Mouse (Mus musculus): ENCODE measurements at regions not wholly inside any gene's neighbourhood (a gene's known extent, or its start where the extent isn't known, plus 50 kb on each side); places are given as distances from the start of the nearest gene placed in this dataset.

GRCm38 (mm10) chr14:29841361-29842117 is 119.9 kb upstream of the Cacna2d3 start:
- TF ChIP-seq ZKSCAN1 (IDR thresholded peaks at IDR 0.05; ENCODE audit: borderline replicate concordance, low read depth, low read length) (no peak), ETS1 (conservative IDR thresholded peaks at IDR 0.05; ENCODE audit: low read depth, low read length) (no peak), MXI1 (IDR thresholded peaks at IDR 0.05; ENCODE audit: low read depth, low read length) (no peak), TBP (conservative IDR thresholded peaks at IDR 0.05; ENCODE audit: low read depth, low read length) (no peak), RCOR1 (conservative IDR thresholded peaks at IDR 0.05; ENCODE audit: low read depth, low read length) (no peak), ZMIZ1 (IDR thresholded peaks at IDR 0.05; ENCODE audit: low read depth, low read length) (no peak), USF2 (conservative IDR thresholded peaks at IDR 0.05; ENCODE audit: low read depth, low read length) (no peak), JUND (conservative IDR thresholded peaks at IDR 0.05; ENCODE audit: low read depth, low read length) (no peak), IRF4 (IDR thresholded peaks at IDR 0.05; ENCODE audit: low read depth, low read length) (no peak), JUN (IDR thresholded peaks at IDR 0.05; ENCODE audit: insufficient read depth, low read depth, low read length) (no peak), GABPA (IDR thresholded peaks at IDR 0.05; ENCODE audit: insufficient replicate concordance, low read depth, low read length) (no peak), E2F4 (IDR thresholded peaks at IDR 0.05; ENCODE audit: insufficient replicate concordance, low read depth, low read length) (no peak), ZC3H11A (IDR thresholded peaks at IDR 0.05; ENCODE audit: low read depth, low read length) (no peak), MAX (IDR thresholded peaks at IDR 0.05; ENCODE audit: low read length) (no peak), MAFK (IDR thresholded peaks at IDR 0.05; ENCODE audit: insufficient replicate concordance, low read length) (no peak), SIN3A (IDR thresholded peaks at IDR 0.05; ENCODE audit: low read length) (no peak)
- in situ Hi-C loops (cut with MboI; ENCODE audit: low pct_ligation_motif_present, low pct_unique_long_range_greater_than_20kb, low sequenced_read_pairs): no loop called here

GRCm38 (mm10) chr14:29847661-29848060 is 120.4 kb upstream of the Selenok start:
- Histone ChIP-seq H3K79me2 (replicated peaks; ENCODE audit: control insufficient read depth, extremely low read depth, insufficient read depth, poor library complexity, severe bottlenecking) (no peaks in the 10 kb centered on the region), H3K4me3 (replicated peaks in 1 of 3; ENCODE audit: low read depth in 2 of 3, low read length in 2 of 3, poor library complexity in 1 of 3) (no peak overlapping the region), H3K36me3 (replicated peaks in 1 of 2; ENCODE audit: control insufficient read depth in 1 of 2, insufficient read depth in 1 of 2, low read length in 1 of 2) (no peaks in the 10 kb centered on the region), H3K27me3 (replicated peaks) (peaks cover 59% of the 10 kb centered on the region), H3K4me1 (ENCODE audit: control insufficient read depth in 1 of 2, insufficient read depth in 2 of 2) (no peaks in the 10 kb centered on the region), H3K9ac (ENCODE audit: insufficient read depth, low read depth) (no peak overlapping the region), H3K4me2 (ENCODE audit: insufficient read depth, low read depth, poor library complexity, severe bottlenecking) (no peak overlapping the region), H3K9me3 (replicated peaks; ENCODE audit: low read length) (no peaks in the 10 kb centered on the region), H3K27ac (ENCODE audit: insufficient read depth, low read depth) (no peak overlapping the region)
- dilution Hi-C loops (cut with MboI; ENCODE audit: extremely low pct_ligation_motif_present, extremely low pct_unique_long_range_greater_than_20kb, low sequenced_read_pairs) (no loop called here), in situ Hi-C loops (cut with MboI; ENCODE audit: low pct_ligation_motif_present, low pct_unique_long_range_greater_than_20kb, low sequenced_read_pairs) (no loop called here)
- no peak for DNase-seq (ENCODE audit: extremely low read depth)
- no peak for TF ChIP-seq MAFK (IDR thresholded peaks at IDR 0.05; ENCODE audit: insufficient replicate concordance, low read length)
- TF ChIP-seq USF1 (IDR thresholded peaks at IDR 0.05; ENCODE audit: low read depth, low read length): no peak

More at GRCm38 (mm10) chr14:29841361-29842117, 119.9 kb upstream of the Cacna2d3 start:
- Histone ChIP-seq H3K36me3 (replicated peaks in 1 of 2; ENCODE audit: control insufficient read depth in 1 of 2, insufficient read depth in 1 of 2, low read length in 1 of 2) (no peaks in the 10 kb centered on the region), H3K79me2 (replicated peaks; ENCODE audit: control insufficient read depth, extremely low read depth, insufficient read depth, poor library complexity, severe bottlenecking) (no peaks in the 10 kb centered on the region), H3K4me2 (ENCODE audit: insufficient read depth, low read depth, poor library complexity, severe bottlenecking) (no peak overlapping the region), H3K4me3 (replicated peaks in 1 of 3; ENCODE audit: low read depth in 2 of 3, low read length in 2 of 3, poor library complexity in 1 of 3) (no peak overlapping the region), H3K9me3 (replicated peaks; ENCODE audit: low read length) (no peaks in the 10 kb centered on the region), H3K4me1 (ENCODE audit: control insufficient read depth in 1 of 2, insufficient read depth in 2 of 2) (0 out of 4 replicates have a peak, but pooled peaks cover 0 to 2% of the 10 kb centered on the region in 2 experiments), H3K27ac (ENCODE audit: insufficient read depth, low read depth) (no peak overlapping the region), H3K9ac (ENCODE audit: insufficient read depth, low read depth) (no peak overlapping the region), H3K27me3 (replicated peaks) (peaks cover 61% of the 10 kb centered on the region)
- DNase-seq (ENCODE audit: extremely low read depth): no peak
- dilution Hi-C loops (cut with MboI; ENCODE audit: extremely low pct_ligation_motif_present, extremely low pct_unique_long_range_greater_than_20kb, low sequenced_read_pairs): no loop called here
